Mouse (Mus musculus) C2C12 (cell line): ENCODE measurements at regions not wholly inside any gene's neighbourhood (a gene's known extent, or its start where the extent isn't known, plus 50 kb on each side); places are given as distances from the start of the nearest gene placed in this dataset.

Experiments used
- CEBPB ChIP-seq: IDR thresholded peaks from one replicate; pipeline ENCODE4 v1.6.1; 2011; ENCODE audit warnings: low read depth, mild to moderate bottlenecking, control low read depth, moderate library complexity
- CTCF ChIP-seq: IDR thresholded peaks from one replicate; pipeline ENCODE4 v1.5.1; 2011; ENCODE audit not compliant: control insufficient read depth, insufficient read depth, insufficient read length
- USF1 ChIP-seq: IDR thresholded peaks from one replicate; pipeline ENCODE4 v1.6.1; 2011; ENCODE audit warnings: low read depth, mild to moderate bottlenecking, control low read depth, moderate library complexity

- no peak for TF ChIP-seq CEBPB
- no peak for TF ChIP-seq USF1
- no peak for TF ChIP-seq CTCF
Observed at GRCm38 (mm10) chr15:62644744-62645143, 1200.2 kb downstream of the Gsdmc2 start.
